Mouse (Mus musculus) myocyte (in vitro differentiated cells): ENCODE measurements at regions not wholly inside any gene's neighbourhood (a gene's known extent, or its start where the extent isn't known, plus 50 kb on each side); places are given as distances from the start of the nearest gene placed in this dataset.

Source experiments
- H3K27me3 ChIP-seq: one replicate; pipeline ENCODE4 v1.6.1; 2011; ENCODE audit not compliant: control insufficient read depth, insufficient read depth, insufficient read length
- H3K36me3 ChIP-seq: one replicate; pipeline ENCODE4 v1.6.1; 2011; ENCODE audit not compliant: control insufficient read depth, insufficient read depth
- H3K4me2 ChIP-seq: one replicate; pipeline ENCODE4 v1.6.1; 2011; ENCODE audit warnings: low read depth, control low read depth
- H3K4me3 ChIP-seq: one replicate; pipeline ENCODE4 v1.5.1; 2011; ENCODE audit warnings: mild to moderate bottlenecking, control low read depth, moderate library complexity
- H3K79me2 ChIP-seq: one replicate; pipeline ENCODE4 v1.6.1; 2011; ENCODE audit not compliant: control insufficient read depth, insufficient read depth
- H3ac ChIP-seq: one replicate; pipeline ENCODE4 v1.6.1; 2011; ENCODE audit not compliant: control insufficient read depth, insufficient read length
- CEBPB ChIP-seq: IDR thresholded peaks from 2 replicates; pipeline ENCODE4 v1.6.1; 2011; ENCODE audit warnings: mild to moderate bottlenecking, moderate library complexity; ENCODE audit not compliant: poor library complexity, insufficient read depth, severe bottlenecking
- E2F4 ChIP-seq: IDR thresholded peaks from one replicate; pipeline ENCODE4 v1.6.1; 2011; ENCODE audit warnings: mild to moderate bottlenecking, control low read depth, moderate library complexity; ENCODE audit not compliant: insufficient read depth
- MAX ChIP-seq: IDR thresholded peaks from one replicate; pipeline ENCODE4 v1.6.1; 2011; ENCODE audit warnings: low read depth, mild to moderate bottlenecking, control low read depth
- MYOD1 ChIP-seq, 3 experiments: IDR thresholded peaks; one replicate each; pipeline ENCODE4 v1.6.1; 2011; ENCODE audit warnings: control low read depth in 2 of 3, low read depth in 2 of 3, mild to moderate bottlenecking in 2 of 3, moderate library complexity in 1 of 3; ENCODE audit not compliant: insufficient read length in 2 of 3, control insufficient read depth in 1 of 3
- MYOG ChIP-seq, 3 experiments: IDR thresholded peaks; one replicate each; pipeline ENCODE4 v1.6.1; 2011; ENCODE audit warnings: control low read depth in 2 of 3, low read depth in 2 of 3, mild to moderate bottlenecking in 2 of 3; ENCODE audit not compliant: insufficient read length in 2 of 3, control insufficient read depth in 1 of 3, insufficient read depth in 1 of 3
- POLR2A ChIP-seq: IDR thresholded peaks from one replicate; pipeline ENCODE4 v1.6.1; 2011; ENCODE audit warnings: low read depth, mild to moderate bottlenecking, control low read depth, moderate library complexity; ENCODE audit not compliant: insufficient read length
- POLR2AphosphoS2 ChIP-seq: IDR thresholded peaks from one replicate; pipeline ENCODE4 v1.6.1; 2011; ENCODE audit warnings: low read depth, control low read depth; ENCODE audit not compliant: insufficient read length
- REST ChIP-seq: IDR thresholded peaks from one replicate; pipeline ENCODE4 v1.6.1; 2011; ENCODE audit warnings: mild to moderate bottlenecking, control low read depth, moderate library complexity; ENCODE audit not compliant: insufficient read depth, insufficient read length
- SRF ChIP-seq: IDR thresholded peaks from one replicate; pipeline ENCODE4 v1.6.1; 2011; ENCODE audit warnings: low read depth; ENCODE audit not compliant: control insufficient read depth, insufficient read length
- TCF12 ChIP-seq: IDR thresholded peaks from one replicate; pipeline ENCODE4 v1.6.1; 2011; ENCODE audit warnings: mild to moderate bottlenecking, control low read depth; ENCODE audit not compliant: poor library complexity, insufficient read depth, severe bottlenecking
- TCF3 ChIP-seq: IDR thresholded peaks from one replicate; pipeline ENCODE4 v1.6.1; 2011; ENCODE audit warnings: low read depth, control low read depth; ENCODE audit not compliant: insufficient read length
- USF1 ChIP-seq: IDR thresholded peaks from one replicate; pipeline ENCODE4 v1.6.1; 2011; ENCODE audit warnings: low read depth, mild to moderate bottlenecking, control low read depth, moderate library complexity

DNA sequence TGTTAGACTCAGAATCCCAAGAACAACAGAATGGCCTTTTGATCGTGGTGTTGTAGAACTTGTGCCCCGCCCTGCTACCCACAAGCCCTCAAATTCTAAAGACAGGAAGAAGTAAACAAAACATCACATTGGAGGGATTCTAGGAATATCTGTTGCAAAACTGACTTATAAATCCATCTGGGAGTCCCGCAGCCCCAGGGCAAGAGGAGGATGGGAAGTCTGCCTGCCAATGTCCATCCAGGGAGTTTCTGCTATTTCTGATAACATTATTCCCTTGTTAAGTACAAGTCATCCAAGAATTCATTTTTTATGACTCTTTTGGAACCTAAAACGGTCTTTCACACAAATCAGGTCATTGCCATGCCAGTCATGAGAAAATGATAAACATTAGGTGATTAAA lies 164.5 kb upstream of the Tbx18 start:
- H3K36me3 ChIP-seq: no peaks in the 10 kb centered on the region
- no peaks in the 10 kb centered on the region for H3K27me3 ChIP-seq
- no peak overlapping the region for H3K4me3 ChIP-seq
- H3K79me2 ChIP-seq: no peaks in the 10 kb centered on the region
- no peak overlapping the region for H3K4me2 ChIP-seq
- no peak overlapping the region for H3ac ChIP-seq
- TF ChIP-seq E2F4 (no peak), SRF (no peak), MYOG (IDR thresholded peaks at IDR 0.05; ENCODE audit: control insufficient read depth in 1 of 3, insufficient read depth in 1 of 3, insufficient read length in 2 of 3, low read depth in 2 of 3) (no peak), MYOD1 (IDR thresholded peaks at IDR 0.05; ENCODE audit: control insufficient read depth in 1 of 3, insufficient read length in 2 of 3, low read depth in 2 of 3) (no peak), POLR2AphosphoS2 (no peak)

DNA sequence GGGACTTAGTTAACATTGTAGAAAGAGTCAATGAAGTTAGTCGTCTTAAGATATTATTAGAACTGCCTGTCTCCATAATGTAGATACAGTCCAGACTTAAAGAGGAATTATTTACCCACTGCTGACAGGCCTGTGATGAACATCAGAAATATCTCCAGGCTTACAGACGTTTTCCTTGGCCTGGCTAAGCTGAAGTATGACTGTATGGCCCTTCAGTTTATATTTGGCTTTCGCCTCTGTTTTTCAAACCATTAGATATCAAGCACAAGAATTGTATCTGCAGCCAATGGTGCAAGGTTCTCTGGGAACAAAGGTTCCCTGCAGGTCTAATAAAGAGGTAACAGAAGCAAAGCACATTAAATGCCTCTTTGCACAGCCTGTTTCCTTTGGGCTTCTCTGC lies 166.3 kb upstream of the Tbx18 start:
- TF ChIP-seq E2F4 (no peak), MAX (no peak), USF1 (no peak)
- Histone ChIP-seq H3K4me2 (no peak overlapping the region), H3ac (no peak overlapping the region), H3K4me3 (no peak overlapping the region), H3K36me3 (no peaks in the 10 kb centered on the region), H3K79me2 (no peaks in the 10 kb centered on the region), H3K27me3 (no peaks in the 10 kb centered on the region)

DNA sequence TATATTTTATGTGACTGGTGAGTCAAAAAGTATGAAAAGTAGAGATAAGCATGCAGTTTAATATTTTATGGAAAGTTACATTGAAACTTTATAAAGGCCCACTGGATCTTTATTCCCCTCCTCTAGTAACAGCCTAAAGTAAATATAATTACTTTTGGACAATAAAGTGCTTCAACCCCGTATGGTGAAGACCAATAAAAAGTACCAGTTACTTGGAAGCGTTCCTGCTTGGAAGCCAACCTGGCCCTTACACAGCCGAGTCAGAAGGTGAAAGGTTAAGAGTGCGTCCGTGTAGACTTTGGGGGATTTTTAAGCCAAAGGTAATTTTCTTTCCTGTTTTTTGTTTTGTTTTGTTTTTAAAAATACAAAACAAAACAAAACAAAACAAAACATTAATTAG lies 168.3 kb upstream of the Tbx18 start:
- TF ChIP-seq POLR2A (no peak), REST (no peak), MYOD1 (IDR thresholded peaks at IDR 0.05; ENCODE audit: control insufficient read depth in 1 of 3, insufficient read length in 2 of 3, low read depth in 2 of 3) (no peak), TCF12 (no peak), SRF (no peak), TCF3 (no peak), POLR2AphosphoS2 (no peak), CEBPB (no peak), USF1 (no peak), E2F4 (no peak), MAX (no peak), MYOG (IDR thresholded peaks at IDR 0.05; ENCODE audit: control insufficient read depth in 1 of 3, insufficient read depth in 1 of 3, insufficient read length in 2 of 3, low read depth in 2 of 3) (no peak)
- Histone ChIP-seq H3K4me2 (no peak overlapping the region), H3K79me2 (no peaks in the 10 kb centered on the region)

DNA sequence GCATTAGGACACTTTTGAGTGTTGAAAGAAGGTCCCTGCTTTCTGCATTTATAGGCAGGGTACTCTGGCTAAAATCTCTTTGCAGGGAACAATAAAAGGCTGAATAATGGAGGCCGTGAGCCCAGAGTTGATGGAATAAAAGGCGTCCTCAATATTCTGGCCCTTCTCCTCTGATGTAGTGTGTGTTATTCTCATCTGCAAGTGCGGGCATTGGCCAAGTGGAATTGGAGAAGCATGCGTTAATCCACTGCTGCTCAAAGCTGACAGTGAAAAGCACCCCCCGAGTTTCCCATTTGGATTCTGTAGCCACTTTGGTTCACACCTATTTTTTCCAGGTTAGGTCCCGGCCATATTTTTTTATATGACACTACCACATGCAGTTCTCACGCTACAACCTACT lies 168.7 kb upstream of the Tbx18 start:
- no peak for TF ChIP-seq CEBPB
- TF ChIP-seq POLR2A: no peak
- no peak for TF ChIP-seq USF1
- no peak for TF ChIP-seq MAX
- TF ChIP-seq POLR2AphosphoS2: no peak
- TF ChIP-seq E2F4: no peak
- TF ChIP-seq SRF: no peak
- no peak for TF ChIP-seq REST
- no peak for TF ChIP-seq MYOD1 (IDR thresholded peaks at IDR 0.05; ENCODE audit: control insufficient read depth in 1 of 3, insufficient read length in 2 of 3, low read depth in 2 of 3)
- no peak overlapping the region for H3ac ChIP-seq
- H3K4me3 ChIP-seq: no peak overlapping the region
- H3K36me3 ChIP-seq: no peaks in the 10 kb centered on the region
- H3K79me2 ChIP-seq: no peaks in the 10 kb centered on the region
- H3K27me3 ChIP-seq: no peaks in the 10 kb centered on the region
- no peak overlapping the region for H3K4me2 ChIP-seq

More for the DNA sequence above, 168.3 kb upstream of the Tbx18 start:
- Histone ChIP-seq H3K27me3 (no peaks in the 10 kb centered on the region), H3ac (no peak overlapping the region), H3K4me3 (no peak overlapping the region), H3K36me3 (no peaks in the 10 kb centered on the region)

DNA sequence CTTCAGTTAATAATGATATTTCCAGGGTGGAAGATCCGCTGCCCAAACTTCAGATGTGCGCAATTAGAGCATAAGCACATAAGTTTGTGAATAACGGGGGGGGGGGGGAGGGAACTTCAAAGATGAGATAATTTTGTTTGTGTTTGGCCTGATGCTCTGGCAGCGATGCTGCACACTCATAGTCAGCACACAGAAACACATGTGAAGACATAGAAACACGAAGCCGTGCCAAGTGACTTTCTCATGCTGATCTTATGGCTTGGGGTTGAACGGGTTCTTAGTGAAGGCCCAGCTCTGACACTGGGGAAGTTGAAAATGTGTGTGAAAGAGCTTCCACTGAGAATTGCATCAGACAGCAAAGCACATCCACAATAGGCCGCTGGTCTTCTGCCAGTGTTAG lies 190.2 kb upstream of the Tbx18 start:
- H3K36me3 ChIP-seq: no peaks in the 10 kb centered on the region
- no peaks in the 10 kb centered on the region for H3K79me2 ChIP-seq
- no peaks in the 10 kb centered on the region for H3K27me3 ChIP-seq
- H3K4me3 ChIP-seq: no peak overlapping the region
- H3K4me2 ChIP-seq: no peak overlapping the region
- no peak overlapping the region for H3ac ChIP-seq
- TF ChIP-seq TCF3 (no peak), SRF (no peak), E2F4 (no peak), POLR2AphosphoS2 (no peak), POLR2A (no peak), MYOD1 (IDR thresholded peaks at IDR 0.05; ENCODE audit: control insufficient read depth in 1 of 3, insufficient read length in 2 of 3, low read depth in 2 of 3) (no peak), MYOG (IDR thresholded peaks at IDR 0.05; ENCODE audit: control insufficient read depth in 1 of 3, insufficient read depth in 1 of 3, insufficient read length in 2 of 3, low read depth in 2 of 3) (no peak), REST (no peak), CEBPB (no peak), MAX (no peak)
